Mouse (Mus musculus) stomach, embryonic 16.5 days (tissue): ENCODE measurements at regions not wholly inside any gene's neighbourhood (a gene's known extent, or its start where the extent isn't known, plus 50 kb on each side); places are given as distances from the start of the nearest gene placed in this dataset.

Source experiments
- ATAC-seq: fragments of 200-750 bp; cut with Nextera tagmentation; 2 replicates; pipeline ENCODE4 v1.8.0; 2017; ENCODE audit warnings: moderate number of reproducible peaks, moderate TSS enrichment; ENCODE audit not compliant: insufficient read depth, low FRiP score
- H3K27ac ChIP-seq: fragments of 300-500 bp; sonication (generic); 2 replicates; pipeline ENCODE4 v1.5.1; 2014; ENCODE audit warnings: low read length
- H3K27me3 ChIP-seq: fragments of 300-500 bp; sonication (generic); 2 replicates; pipeline ENCODE4 v1.6.1; 2014; ENCODE audit warnings: low read length, control low read depth, mixed read lengths; ENCODE audit not compliant: control insufficient read depth, insufficient read depth
- H3K36me3 ChIP-seq: fragments of 300-500 bp; sonication (generic); 2 replicates; pipeline ENCODE4 v1.6.1; 2014; ENCODE audit warnings: low read length; ENCODE audit not compliant: control insufficient read depth, insufficient read depth
- H3K4me1 ChIP-seq: fragments of 300-500 bp; sonication (generic); 2 replicates; pipeline ENCODE4 v1.6.1; 2014; ENCODE audit warnings: low read length, control low read depth, mixed read lengths; ENCODE audit not compliant: control insufficient read depth, insufficient read depth
- H3K4me2 ChIP-seq: fragments of 300-500 bp; sonication (generic); 2 replicates; pipeline ENCODE4 v1.6.1; 2014; ENCODE audit warnings: low read depth, low read length, mixed read lengths
- H3K4me3 ChIP-seq: fragments of 300-500 bp; sonication (generic); replicated peaks from 2 replicates; pipeline ENCODE4 v1.5.1; 2014; ENCODE audit warnings: mild to moderate bottlenecking, low read length
- H3K9ac ChIP-seq: fragments of 300-500 bp; sonication (generic); 2 replicates; pipeline ENCODE4 v1.6.1; 2014; ENCODE audit warnings: low read length
- H3K9me3 ChIP-seq: fragments of 300-500 bp; sonication (generic); replicated peaks from 2 replicates; pipeline ENCODE4 v1.6.1; 2016; ENCODE audit warnings: low read length, control low read depth; ENCODE audit not compliant: control insufficient read depth
- WGBS: fragments of 180-500 bp; shearing (Covaris S2); extraction: QIAGEN DNeasy Blood & Tissue Kit; methylation state at CpG from one replicate; pipeline ENCODE4 v1.1.7; 2014; 5-methylcytosine and 5-hydroxymethylcytosine counted together

GRCm38 (mm10) chr13:46139251-46139650 lies 134.3 kb upstream of the Stmnd1 start:
- no peak for ATAC-seq

GRCm38 (mm10) chr13:46135411-46135810 lies 138.1 kb upstream of the Stmnd1 start:
- no peak for ATAC-seq
- H3K27me3 ChIP-seq: no peaks in the 10 kb centered on the region
- H3K4me2 ChIP-seq: no peak overlapping the region
- no peak overlapping the region for H3K9ac ChIP-seq
- WGBS: 80% methylated on average over 8 of the region's 8 CpGs
- no peaks in the 10 kb centered on the region for H3K36me3 ChIP-seq
- no peak overlapping the region for H3K4me3 ChIP-seq
- no peaks in the 10 kb centered on the region for H3K9me3 ChIP-seq
- no peaks in the 10 kb centered on the region for H3K4me1 ChIP-seq
- no peak overlapping the region for H3K27ac ChIP-seq

More at GRCm38 (mm10) chr13:46139251-46139650, 134.3 kb upstream of the Stmnd1 start:
- no peak overlapping the region for H3K9ac ChIP-seq
- H3K36me3 ChIP-seq: no peaks in the 10 kb centered on the region
- no peak overlapping the region for H3K4me3 ChIP-seq
- H3K4me1 ChIP-seq: no peaks in the 10 kb centered on the region
- no peaks in the 10 kb centered on the region for H3K27me3 ChIP-seq
- no peak overlapping the region for H3K4me2 ChIP-seq
- WGBS: 65% methylated on average over 5 of the region's 5 CpGs
- H3K9me3 ChIP-seq: no peaks in the 10 kb centered on the region
- no peak overlapping the region for H3K27ac ChIP-seq

GRCm38 (mm10) chr13:46129236-46129855 lies 144.2 kb upstream of the Stmnd1 start:
- no peak overlapping the region for H3K4me3 ChIP-seq
- H3K27me3 ChIP-seq: no peaks in the 10 kb centered on the region
- H3K9ac ChIP-seq: no peak overlapping the region
- no peaks in the 10 kb centered on the region for H3K9me3 ChIP-seq
- no peak overlapping the region for H3K27ac ChIP-seq
- H3K4me2 ChIP-seq: no peak overlapping the region
- no peak for ATAC-seq
- WGBS: 90% methylated on average over 9 of the region's 9 CpGs
- H3K4me1 ChIP-seq: no peaks in the 10 kb centered on the region
- H3K36me3 ChIP-seq: no peaks in the 10 kb centered on the region

- ATAC-seq: no peak
- H3K27ac ChIP-seq: no peak overlapping the region
These were observed 150.1 kb upstream of the Stmnd1 start for GRCm38 (mm10) chr13:46123446-46123845.

GRCm38 (mm10) chr13:46116576-46116975 lies 151.8 kb upstream of the Atxn1 start:
- Histone ChIP-seq H3K4me3 (no peak overlapping the region), H3K9ac (no peak overlapping the region), H3K36me3 (no peaks in the 10 kb centered on the region), H3K9me3 (no peaks in the 10 kb centered on the region), H3K27ac (no peak overlapping the region), H3K27me3 (no peaks in the 10 kb centered on the region), H3K4me1 (no peaks in the 10 kb centered on the region), H3K4me2 (no peak overlapping the region)
- no peak for ATAC-seq
- WGBS: 87% methylated on average over 4 of the region's 4 CpGs

More at GRCm38 (mm10) chr13:46123446-46123845, 150.1 kb upstream of the Stmnd1 start:
- H3K9me3 ChIP-seq: no peaks in the 10 kb centered on the region
- no peaks in the 10 kb centered on the region for H3K4me1 ChIP-seq
- no peaks in the 10 kb centered on the region for H3K36me3 ChIP-seq
- no peak overlapping the region for H3K4me3 ChIP-seq
- no peaks in the 10 kb centered on the region for H3K27me3 ChIP-seq
- WGBS: 55% methylated on average over 3 of the region's 3 CpGs
- no peak overlapping the region for H3K9ac ChIP-seq
- no peak overlapping the region for H3K4me2 ChIP-seq

- Histone ChIP-seq H3K4me3 (no peak overlapping the region), H3K27ac (no peak overlapping the region), H3K27me3 (no peaks in the 10 kb centered on the region), H3K36me3 (no peaks in the 10 kb centered on the region), H3K4me1 (no peaks in the 10 kb centered on the region), H3K9ac (no peak overlapping the region), H3K4me2 (no peak overlapping the region), H3K9me3 (no peaks in the 10 kb centered on the region)
- 70% methylated on average over 6 of the region's 6 CpGs for WGBS
- ATAC-seq: no peak
These were observed 140.2 kb upstream of the Atxn1 start for GRCm38 (mm10) chr13:46104971-46105370.

GRCm38 (mm10) chr13:46098621-46099020 lies 133.8 kb upstream of the Atxn1 start:
- Histone ChIP-seq H3K9me3 (no peaks in the 10 kb centered on the region), H3K9ac (no peak overlapping the region), H3K36me3 (no peaks in the 10 kb centered on the region), H3K4me2 (no peak overlapping the region), H3K4me3 (no peak overlapping the region), H3K27me3 (no peaks in the 10 kb centered on the region), H3K27ac (no peak overlapping the region), H3K4me1 (no peaks in the 10 kb centered on the region)
- WGBS: 77% methylated on average over 7 of the region's 7 CpGs
- no peak for ATAC-seq

GRCm38 (mm10) chr13:46098131-46098530 lies 133.3 kb upstream of the Atxn1 start:
- WGBS: 86% methylated on average over 7 of the region's 7 CpGs
- Histone ChIP-seq H3K27ac (no peak overlapping the region), H3K27me3 (no peaks in the 10 kb centered on the region), H3K9ac (no peak overlapping the region), H3K4me2 (no peak overlapping the region), H3K4me3 (no peak overlapping the region), H3K36me3 (no peaks in the 10 kb centered on the region), H3K4me1 (no peaks in the 10 kb centered on the region), H3K9me3 (no peaks in the 10 kb centered on the region)
- no peak for ATAC-seq

GRCm38 (mm10) chr13:46096968-46097367 lies 132.2 kb upstream of the Atxn1 start:
- Histone ChIP-seq H3K4me1 (no peaks in the 10 kb centered on the region), H3K27me3 (no peaks in the 10 kb centered on the region), H3K4me2 (no peak overlapping the region), H3K9me3 (no peaks in the 10 kb centered on the region), H3K9ac (no peak overlapping the region), H3K27ac (no peak overlapping the region), H3K4me3 (no peak overlapping the region), H3K36me3 (no peaks in the 10 kb centered on the region)
- 5% methylated on average over 5 of the region's 5 CpGs for WGBS
- no peak for ATAC-seq
